Mouse (Mus musculus): ENCODE data around the gene Dennd4a.
A peak's percentile ranks its signal among the peaks of the same experiment; 100 is the strongest.

The Dennd4a gene

DNA sequence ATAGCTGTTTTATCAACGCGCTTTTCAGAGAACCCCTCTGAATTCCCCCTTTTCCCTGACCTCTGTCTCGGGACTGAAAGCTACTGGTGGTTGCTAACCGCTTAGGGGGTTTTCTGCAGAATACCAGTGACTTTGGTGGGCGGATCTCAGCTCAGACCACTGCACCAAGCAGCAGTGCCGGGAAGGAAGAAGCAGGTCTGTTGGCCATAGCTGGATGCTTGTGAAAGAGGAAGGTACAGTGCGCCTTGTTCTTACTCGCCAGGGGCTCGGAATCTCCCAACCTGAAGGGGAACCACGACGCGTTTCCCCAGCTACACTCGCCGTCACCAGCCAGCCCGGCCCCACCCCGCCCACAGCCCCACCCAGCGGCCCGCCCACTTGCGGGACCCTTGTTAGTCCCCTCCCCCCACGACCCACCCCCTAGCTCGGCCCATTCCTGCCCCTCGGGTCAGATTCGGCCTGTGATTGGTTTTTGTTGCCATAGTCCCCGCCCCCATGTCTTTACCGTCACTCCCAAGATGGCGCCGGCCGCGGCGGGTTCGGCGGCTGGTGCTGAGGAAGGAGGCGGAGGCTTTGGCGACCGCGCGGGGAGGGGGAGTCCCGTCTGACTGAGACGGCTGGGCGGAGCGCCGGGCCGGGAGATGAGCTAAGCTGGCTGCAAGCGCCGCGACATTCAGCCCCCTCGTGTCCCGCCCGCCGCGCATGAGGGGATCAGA, at the start of gene Dennd4a:
Gene Dennd4a (plus strand): TSS at position 519 of the 716 bp plus-strand sequence.
- DNase-seq, result peak; percentile 98

DNA sequence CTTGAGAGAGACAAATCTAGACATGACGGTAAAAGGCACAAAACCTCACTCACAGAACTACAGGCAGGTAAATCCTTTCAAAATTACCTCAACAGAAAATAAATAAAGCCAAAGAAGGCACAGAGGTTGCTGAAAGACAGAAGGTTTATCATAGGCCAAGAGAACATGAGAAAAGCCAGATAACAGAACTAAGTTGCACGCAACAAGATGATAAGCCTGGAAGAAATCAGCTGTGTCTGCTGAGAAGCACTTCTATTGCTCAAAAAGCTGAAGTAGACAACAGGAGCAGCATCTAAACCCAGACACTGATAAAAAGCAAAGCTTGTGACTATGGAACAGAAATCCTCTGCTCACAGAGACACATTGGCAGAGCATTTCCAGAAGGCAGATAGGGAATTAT, 46.3 kb upstream of the Dennd4a start:
- no peak for DNase-seq

DNA sequence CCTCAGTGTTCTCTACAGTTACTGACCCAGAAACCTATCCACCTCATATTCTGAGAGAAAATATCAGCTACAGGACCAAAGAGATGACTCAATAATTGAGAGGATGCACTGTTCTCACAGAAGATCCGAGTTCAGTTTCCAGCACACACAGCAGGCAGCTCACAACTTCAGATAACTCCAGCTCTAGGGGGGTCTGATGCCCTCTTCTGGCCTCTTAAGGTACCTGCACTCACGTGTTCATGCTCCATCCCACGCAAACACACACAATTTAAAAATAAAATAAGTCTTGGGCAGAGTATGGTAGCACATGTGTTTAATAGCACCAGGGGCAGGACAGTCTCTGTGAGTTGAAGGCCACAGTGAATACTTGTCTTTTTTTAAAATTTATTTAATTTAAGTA, 45.0 kb upstream of the Dennd4a start:
- DNase-seq, result no peak

DNA sequence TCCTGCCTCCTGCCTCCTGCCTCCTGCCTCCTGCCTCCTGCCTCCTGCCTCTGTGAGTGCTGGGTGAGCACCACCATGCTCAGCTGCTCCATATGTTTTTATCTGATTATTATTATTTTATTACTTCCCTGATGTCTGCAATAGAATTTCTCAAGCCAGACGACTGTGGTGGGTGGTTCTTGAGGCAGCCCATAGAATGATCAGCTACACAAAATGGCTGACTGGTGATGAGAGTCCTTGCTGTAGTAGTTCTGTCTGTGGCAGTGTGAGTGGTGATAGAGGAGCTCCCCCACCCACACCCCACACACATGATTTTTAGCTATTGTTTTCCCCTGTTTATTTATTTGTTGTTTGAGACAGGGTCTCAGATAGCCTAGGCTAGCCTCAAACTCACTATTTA, 43.3 kb upstream of the Dennd4a start:
- DNase-seq, result no peak

DNA sequence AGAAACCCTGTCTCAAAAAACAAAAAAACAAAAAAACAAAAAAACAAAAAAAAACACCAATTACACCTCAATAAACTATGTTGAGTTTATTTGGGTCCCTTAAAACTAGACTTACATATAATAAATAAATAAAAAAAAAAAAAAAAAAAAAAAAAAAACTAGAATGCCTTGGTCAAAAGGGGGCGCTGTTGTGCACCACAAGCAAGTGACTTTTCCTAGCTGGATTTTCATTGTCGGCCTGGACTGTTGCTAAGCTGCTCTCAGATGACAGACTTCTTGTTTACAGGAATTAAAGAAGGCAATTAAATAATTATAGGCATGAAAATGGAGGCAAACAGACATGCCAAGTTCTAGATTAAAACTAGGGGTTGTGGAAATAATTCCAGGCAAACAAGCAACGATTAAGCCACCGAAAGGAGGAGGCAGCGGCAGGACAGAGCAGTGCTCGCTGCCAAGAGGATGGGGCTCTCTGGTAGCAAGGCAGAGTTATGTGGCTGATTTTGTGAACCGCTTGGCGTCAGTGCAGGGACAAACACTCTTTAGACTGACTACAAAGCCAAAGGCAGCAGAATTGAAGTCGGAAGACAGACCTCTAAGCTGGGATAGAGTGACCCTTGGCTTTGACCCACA, 42.0 kb upstream of the Dennd4a start:
- peak; percentile 17 for DNase-seq

DNA sequence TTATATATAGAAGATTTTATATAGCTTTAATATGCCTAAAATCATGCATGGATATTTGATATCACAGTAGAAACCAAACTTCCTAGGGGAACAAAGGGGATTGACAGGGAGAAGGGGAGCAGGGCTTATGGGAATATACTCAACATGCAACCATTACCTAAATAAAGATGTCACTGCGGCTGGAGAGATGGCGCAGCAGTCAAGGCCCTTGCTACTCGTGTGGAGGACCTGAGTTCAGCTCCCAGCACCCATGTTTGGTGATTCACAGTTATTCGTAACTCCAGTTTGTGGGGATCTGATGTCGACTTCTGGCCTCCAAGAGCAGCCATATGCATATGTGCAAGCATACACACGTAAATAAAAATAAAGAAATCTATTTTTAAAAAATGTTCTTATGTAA, 41.2 kb upstream of the Dennd4a start:
- DNase-seq, result no peak

DNA sequence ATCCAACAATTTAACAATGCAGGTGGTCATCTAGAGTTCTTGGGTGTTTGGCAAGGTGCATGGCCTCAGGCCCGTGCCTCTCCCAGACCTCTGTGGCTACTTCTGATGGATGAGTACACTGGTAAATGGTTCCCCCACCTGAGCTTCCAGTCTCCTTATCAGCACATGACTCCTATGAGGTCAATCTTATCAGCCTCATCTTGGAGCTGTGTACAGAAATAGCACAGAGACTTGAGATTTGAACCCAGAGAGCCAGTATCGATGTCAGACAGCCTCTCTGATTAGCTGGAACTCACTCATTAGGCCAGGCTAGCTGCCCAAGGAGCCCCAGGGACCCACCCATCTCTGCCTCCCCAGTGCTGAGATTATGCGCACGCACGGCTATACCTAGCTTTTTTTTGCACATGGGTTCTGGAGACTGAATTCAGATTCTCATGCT, 40.7 kb upstream of the Dennd4a start:
- DNase-seq, result no peak

DNA sequence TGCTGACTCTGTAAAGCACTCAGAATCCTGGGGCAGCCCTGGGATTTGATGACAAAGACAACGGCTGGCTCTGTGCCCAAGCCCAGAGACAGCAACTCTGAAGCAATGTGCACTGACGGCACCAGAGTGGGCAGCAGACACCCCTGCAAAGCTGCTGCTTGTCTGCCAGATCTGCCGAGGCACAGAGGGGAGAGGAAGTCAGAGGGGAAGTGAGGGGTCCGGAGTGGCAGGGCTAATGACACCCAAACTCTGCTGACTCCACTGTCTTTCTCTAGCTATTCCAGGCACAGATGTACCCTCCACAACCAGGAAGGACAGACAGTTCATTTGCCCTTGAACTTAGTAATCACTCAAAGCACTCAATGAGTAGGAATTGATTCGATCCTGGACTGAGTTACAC, 39.9 kb upstream of the Dennd4a start:
- DNase-seq, result no peak

DNA sequence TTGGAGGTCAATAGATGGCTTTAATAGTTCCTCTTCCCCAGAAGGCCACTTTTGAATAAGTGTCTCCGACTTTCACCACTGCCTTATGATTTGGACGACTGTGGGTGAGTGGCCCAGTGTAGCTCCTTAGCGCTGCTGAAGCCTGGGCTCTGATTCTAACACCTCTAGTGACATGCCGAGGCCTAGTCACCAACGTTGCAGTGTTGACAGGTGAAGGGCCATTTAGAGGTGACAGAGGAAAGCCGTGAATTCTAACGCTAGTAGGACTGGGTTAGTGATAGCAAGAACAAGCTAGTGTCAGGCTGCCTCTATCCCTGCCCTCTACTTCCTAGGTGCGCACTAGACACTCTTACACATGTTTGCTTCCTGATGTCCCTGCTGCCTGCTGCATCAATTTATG, 37.9 kb upstream of the Dennd4a start:
- DNase-seq, result no peak

DNA sequence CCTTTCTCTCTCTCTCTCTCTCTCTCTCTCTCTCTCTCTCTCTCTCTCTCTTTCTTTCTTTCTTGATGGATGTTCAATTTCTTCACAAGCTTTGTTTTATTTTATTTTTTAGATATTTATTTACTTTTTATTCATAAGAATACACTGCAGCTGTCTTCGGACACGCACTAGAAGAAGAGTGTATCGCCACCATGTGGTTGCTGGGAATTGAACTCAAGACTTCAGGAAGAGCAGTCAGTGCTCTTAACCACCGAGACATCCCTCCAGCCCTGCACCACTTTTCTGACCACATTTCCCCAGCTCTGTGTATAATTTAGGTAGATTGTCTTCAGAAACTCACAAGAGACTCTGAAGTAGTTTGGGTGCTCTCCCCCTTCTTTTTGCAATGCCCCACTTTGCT, 37.2 kb upstream of the Dennd4a start:
- DNase-seq, result no peak

DNA sequence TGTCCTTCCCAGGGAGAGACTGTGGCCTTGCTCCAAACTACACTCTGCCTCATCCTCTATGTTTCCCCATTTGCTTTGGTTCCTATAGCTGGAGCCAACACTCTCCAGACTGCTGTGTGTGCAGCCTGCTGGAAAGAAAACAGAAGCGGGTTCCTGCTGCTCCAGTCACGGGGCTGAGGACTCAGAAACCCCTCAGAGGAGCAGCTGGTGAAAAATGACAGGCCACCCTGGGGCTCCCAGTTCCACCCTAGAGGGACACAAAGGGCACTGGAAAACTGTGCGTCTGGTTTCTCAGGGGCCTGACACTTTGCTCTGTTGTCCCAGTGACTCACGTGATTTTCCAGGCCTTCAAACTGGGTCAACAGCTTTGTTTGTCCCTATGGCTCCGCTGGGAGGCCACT, 36.7 kb upstream of the Dennd4a start:
- DNase-seq, result peak; percentile 29

DNA sequence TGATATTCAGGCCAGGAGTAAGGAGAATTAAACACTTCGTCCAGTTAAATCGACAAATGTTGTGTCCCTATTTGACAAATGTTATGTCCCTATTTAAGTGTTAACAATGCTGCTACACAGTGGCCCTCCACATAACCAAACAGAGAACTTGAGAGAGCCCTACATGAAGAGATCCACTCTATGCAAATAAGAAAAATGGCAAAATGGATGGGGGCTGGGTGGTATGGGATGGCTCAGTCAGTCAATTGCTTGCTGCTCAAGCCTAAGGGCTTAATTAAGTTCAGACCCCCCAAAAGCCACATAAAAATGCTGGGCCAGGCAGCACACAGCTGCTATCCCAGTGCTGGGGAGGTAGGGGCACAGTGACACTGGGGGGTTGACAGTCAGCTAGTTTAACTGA, 36.3 kb upstream of the Dennd4a start:
- DNase-seq, result no peak

DNA sequence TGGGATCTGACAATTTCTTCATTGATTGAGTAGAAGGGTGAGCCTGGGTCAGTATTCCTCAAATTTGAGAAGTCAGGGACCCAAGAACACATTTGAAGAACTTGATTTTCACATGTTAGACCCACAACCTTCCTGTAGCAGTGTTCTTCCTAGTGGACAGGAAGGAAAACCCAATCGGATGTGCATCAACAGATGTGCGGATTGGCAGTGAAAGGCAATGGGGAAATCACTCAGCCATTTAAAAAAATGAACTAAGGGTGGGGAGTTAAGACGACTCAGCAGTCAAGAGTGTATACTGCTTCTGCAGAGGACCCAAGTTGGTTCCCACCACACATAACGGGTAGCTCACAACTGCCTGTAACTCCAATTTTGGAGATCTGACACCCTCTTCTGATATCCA, 35.6 kb upstream of the Dennd4a start:
- DNase-seq, result no peak

DNA sequence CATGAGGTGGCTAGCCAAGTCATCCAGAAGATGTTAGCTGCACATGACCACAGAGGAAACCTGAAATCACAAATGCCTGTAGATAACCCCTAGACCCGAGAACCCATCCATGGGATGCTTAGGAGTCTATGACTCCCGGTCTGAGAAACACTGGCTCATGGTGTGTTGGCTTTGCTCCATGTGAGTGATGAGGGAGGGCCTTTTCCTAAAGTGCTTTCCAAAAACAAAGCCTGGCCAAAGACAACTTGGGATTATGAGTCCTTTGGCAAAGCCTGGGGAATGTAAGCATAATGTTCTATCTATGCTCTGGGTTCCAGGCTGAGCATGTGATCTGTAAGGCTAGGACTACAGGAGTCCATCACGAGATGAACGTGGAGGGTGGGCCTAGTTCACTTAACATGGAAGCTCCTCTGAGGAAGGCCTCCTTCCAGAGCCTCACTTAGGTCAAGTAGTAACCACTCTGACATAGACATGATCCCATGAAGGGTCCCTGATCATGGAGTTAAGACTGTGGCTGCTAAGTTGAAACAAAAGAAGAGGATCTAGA, 33.6 kb upstream of the Dennd4a start:
- DNase-seq, result no peak

DNA sequence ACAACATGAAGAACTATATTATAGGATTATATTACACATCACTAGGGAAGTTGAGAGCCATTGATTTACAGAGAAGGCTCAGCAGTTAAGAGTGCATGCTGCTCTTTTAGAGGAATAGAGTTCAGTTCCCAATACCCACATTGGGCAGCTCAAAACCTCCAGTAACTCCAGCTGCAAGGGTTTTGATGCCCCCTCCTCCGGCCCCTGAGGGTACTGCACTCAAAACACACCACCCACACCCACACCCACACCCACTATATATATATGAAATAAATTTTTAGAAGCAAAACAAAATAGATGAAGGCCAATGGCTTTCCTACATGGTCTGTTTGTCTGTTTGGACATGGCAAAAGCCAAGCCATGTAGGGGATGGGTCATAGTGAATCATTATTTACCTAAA, 33.0 kb upstream of the Dennd4a start:
- no peak for DNase-seq

DNA sequence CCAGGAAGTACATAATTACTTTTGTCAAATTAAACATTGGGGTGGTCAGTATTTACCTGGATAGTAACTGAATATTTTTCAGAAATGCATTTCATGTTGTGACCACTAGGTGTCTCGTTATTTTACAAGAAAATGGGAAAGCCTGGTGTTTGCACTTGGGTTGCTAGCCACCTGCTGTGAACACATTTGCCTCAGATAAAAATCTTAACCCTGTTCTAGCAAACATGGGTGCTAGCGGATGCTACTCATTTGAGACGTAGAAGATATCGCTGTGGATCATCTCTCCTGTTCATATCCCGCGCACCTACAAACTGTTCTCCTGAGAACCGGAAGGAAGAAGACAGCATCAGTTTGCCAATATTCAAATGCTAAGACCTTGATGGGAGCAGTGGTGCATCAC, 31.5 kb upstream of the Dennd4a start:
- peak; percentile 49 for DNase-seq

DNA sequence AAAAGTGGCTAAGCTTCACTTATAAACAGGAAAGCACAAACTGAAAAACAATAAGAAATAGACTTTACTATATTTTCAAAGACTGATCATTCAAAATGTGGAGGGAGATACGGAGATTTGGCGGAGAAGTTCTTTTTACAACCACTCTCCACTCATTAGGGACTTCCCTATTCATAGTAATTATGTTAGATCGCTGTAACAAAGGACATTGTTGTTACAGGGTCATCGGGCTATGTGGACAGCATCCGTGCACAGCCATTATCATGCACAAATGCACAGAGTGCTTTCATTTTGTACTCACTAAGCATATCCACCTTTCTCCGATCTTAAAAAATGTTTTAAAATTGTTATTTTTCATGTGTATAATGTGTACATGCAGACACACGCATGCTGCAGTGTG, 27.6 kb upstream of the Dennd4a start:
- DNase-seq, result no peak

DNA sequence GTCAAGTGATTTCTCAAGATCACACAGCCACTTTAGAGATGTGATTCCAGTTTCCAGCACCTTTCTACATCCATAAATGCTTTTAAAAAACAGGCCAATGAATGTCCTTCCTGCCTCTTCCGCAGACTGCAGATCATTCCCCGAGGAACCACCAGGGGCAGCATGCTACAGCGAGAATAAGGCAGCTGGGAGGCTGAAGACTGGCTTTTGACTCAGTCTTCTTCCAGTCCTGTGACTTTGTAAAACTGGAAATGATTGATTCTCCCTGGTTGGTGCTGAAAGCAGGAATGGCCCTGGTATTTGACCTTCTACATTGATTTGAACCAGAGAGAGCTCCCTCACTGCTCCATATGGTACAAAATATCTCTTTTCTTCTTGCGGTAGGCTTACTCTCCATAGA, 26.3 kb upstream of the Dennd4a start:
- DNase-seq, result peak; percentile 77

DNA sequence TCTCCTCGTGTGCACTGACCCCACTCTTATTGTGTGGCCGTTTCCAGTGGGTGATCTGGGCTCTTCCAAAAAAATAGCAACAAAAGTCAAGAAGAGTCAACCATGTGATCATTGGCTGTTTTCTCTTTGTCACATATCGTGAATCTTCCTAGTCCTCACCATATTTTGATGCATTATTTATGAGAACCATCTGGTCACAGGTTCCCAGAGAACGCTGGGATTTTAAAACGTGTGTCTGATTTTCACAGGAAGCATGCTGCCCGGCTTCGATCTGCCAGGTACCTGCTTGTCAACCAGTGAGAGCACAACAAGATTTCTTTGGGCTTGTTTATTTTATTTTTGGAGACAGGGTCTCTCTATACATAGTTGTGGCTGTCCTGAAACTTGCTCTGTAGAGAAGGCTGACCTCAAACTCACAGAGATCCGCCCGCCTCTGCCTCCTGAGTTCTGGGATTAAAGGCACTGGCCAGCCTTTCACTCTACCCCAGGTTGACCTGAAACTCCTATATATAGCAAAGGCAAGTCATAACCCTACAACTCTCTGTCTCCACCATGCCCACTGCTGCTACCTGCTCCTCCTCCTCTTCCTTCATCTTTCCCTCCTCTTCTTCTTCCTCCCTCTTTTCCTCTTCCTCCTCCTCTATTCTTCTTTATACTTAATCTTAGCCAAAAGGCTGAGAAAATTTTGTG, 24.8 kb upstream of the Dennd4a start:
- no peak for DNase-seq

DNA sequence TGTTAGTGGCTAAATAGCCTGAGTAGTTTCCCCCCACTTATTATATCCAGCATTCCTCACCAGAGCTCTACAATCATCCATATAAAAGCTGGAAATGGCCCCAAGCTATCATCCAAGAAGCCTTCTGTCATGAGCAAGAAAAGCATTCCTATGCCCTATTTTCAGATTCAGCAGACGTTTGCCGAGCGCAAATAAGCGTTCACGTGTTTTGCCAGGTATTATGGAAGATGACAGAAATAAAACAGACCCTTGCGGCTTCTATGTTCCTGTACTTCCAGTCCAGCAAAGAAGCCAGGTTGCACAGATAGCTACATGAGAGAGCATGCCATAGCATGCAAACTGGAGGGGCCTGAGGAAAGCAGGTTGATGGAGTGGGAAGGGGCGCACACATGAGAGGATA, 23.1 kb upstream of the Dennd4a start:
- DNase-seq, result no peak

DNA sequence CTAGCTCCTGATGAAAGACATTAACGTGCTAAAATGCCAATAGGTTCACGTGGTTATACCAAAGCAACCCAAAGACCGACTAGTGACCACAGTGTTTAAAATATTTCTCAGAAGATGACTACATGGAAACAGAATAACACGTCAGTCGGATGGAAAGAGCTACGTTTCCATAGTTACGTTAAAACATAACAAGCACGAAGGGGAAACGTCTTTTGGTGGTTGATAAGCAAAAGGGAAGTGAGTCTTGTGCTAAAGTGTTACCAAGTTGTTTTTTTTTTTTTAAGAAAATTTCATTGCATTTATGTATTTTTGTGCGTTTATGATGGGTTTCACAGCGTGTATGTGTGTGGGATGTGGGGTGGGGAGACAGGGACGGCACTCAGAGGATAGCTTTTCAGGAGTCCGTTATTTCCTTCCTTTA, 21.8 kb upstream of the Dennd4a start:
- DNase-seq, result no peak

DNA sequence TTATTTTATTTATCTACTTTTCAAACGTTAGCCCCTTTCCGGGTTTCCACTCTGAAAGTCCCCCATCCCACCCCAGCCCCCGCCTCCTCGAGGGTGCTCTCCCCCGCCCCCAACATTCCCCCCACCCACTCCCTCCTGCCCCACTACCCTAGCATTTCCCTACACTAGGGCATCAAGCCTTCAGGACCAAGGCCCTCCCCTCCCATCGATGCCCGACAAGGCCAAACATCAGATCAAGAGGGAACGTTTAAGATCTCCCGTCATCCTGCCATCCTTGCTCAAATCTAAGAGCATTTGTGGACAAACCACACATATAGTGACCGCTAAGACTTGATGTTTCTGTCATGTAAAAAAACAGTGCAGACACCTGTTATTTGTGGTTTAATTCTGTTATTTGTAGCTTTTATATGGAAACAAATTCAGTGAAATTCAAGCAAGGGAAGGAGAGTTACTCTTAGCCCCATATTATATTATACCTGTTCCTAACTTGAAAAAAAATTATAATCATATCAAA, 21.2 kb upstream of the Dennd4a start:
- DNase-seq, result no peak

All from kidney, adult 9 months (tissue).